Mouse (Mus musculus) ES-E14 (cell line): ENCODE measurements at regions not wholly inside any gene's neighbourhood (a gene's known extent, or its start where the extent isn't known, plus 50 kb on each side); places are given as distances from the start of the nearest gene placed in this dataset.
"Not testable (repeated sequence)": the region's sequence is repeated elsewhere in the genome, so short reads cannot be mapped to it uniquely, and the experiment has no call there.

Experiments used
- CHD2 ChIP-seq: IDR thresholded peaks from 2 replicates; pipeline ENCODE4 v1.6.1; 2014; ENCODE audit warnings: mild to moderate bottlenecking, low read depth, low read length, inconsistent platforms
- HCFC1 ChIP-seq: IDR thresholded peaks from 2 replicates; pipeline ENCODE4 v1.6.1; 2012; ENCODE audit warnings: low read length, inconsistent platforms, borderline replicate concordance; ENCODE audit not compliant: insufficient read depth
- MAFK ChIP-seq: IDR thresholded peaks from 2 replicates; pipeline ENCODE4 v1.6.1; 2014; ENCODE audit warnings: mild to moderate bottlenecking, low read depth, low read length, inconsistent platforms; ENCODE audit not compliant: insufficient read depth
- ZC3H11A ChIP-seq: IDR thresholded peaks from 2 replicates; pipeline ENCODE4 v1.6.1; 2012; ENCODE audit warnings: low read depth, mild to moderate bottlenecking, inconsistent platforms, low read length, borderline replicate concordance
- ZNF384 ChIP-seq: IDR thresholded peaks from 2 replicates; pipeline ENCODE4 v1.6.1; 2012; ENCODE audit warnings: low read depth, low read length, inconsistent platforms

GRCm38 (mm10) chr5:40862349-40862748, 845.6 kb downstream of the Rab28 start:
- TF ChIP-seq ZC3H11A, CHD2, ZNF384, MAFK, HCFC1: not testable (repeated sequence)
